Mouse (Mus musculus) effector memory CD4-positive, alpha-beta T cell, adult 7 months (primary cell): ENCODE results near the gene Rbm15b. TPM values are rescaled to one million over a fixed set of nuclear protein-coding genes. Genes with fewer than 3 reads are reported as not detected.

Source experiments
- polyA plus RNA-seq: library from polyadenylated mRNA; unstranded; fragments of 100-300 nt; shearing (Covaris generic); gene quantifications from one replicate; pipeline ENCODE4 v1.2.1, GENCODE M21; 2017

Gene Rbm15b
- 37.3 TPM for polyA plus RNA-seq

GRCm38 (mm10) chr9:106886828-106887702 lies at the start of gene Rbm15b:
Gene Rbm15b (minus strand): TSS chr9:106887428.

GRCm38 (mm10) chr9:106891829-106892551 lies 4.8 kb upstream of the Rbm15b start, which contains the start of gene Manf:
Gene Manf (minus strand): TSS chr9:106891979.

Other genes starting within 250 kb of the Rbm15b start
- 0.29 TPM for gene Grm2, start 231.3 kb downstream of the Rbm15b start, polyA plus RNA-seq
- gene Tex264, start 201.5 kb downstream of the Rbm15b start, polyA plus RNA-seq, result 56.6 TPM
- 5.5 TPM for gene Rad54l2, start 98.2 kb downstream of the Rbm15b start, polyA plus RNA-seq
- gene Dcaf1, start 65.6 kb downstream of the Rbm15b start, polyA plus RNA-seq, result 46.3 TPM
- gene Manf, start 4.6 kb upstream of the Rbm15b start, polyA plus RNA-seq, result 119 TPM